36 mouse cellular contexts compared by ENCODE assay signal in genomic region chr4:114841336-114841920, GRCm38 (mm10). TPM values are rescaled to one million over a fixed set of nuclear protein-coding genes. Genes with fewer than 3 reads are reported as not detected.
A peak's percentile ranks its signal among the peaks of the same experiment; 100 is the strongest.
DNase-seq lines count a peak whose midpoint lies in the region; ATAC-seq and TF ChIP-seq lines count a peak whose summit lies in the region.
"Had no signal": no experiment of that assay in that cellular context is flagged by ENCODE, and none has a peak within 500 bp of the region (broad histone marks: within the 10 kb centered on the region; RNA-seq: fewer than 3 reads in every experiment).

No protein-coding gene starts in this region.

- no peak overlapping the region for H3K9ac ChIP-seq in heart, adult 2 months (ENCODE audit: low read depth, low read length)
- H3K9ac ChIP-seq in kidney, postnatal 0 days (ENCODE audit: low read depth, low read length) = no peak overlapping the region
- H3K9ac ChIP-seq in limb, embryonic 12.5 days (replicated peaks) = no peak overlapping the region
- no peak overlapping the region for H3K9ac ChIP-seq in neural tube, embryonic 11.5 days (ENCODE audit: low read length)
- H3K9ac ChIP-seq: embryonic facial prominence, embryonic 12.5 days; heart, embryonic 13.5 days; limb, embryonic 15.5 days; liver, embryonic 13.5 days; midbrain, embryonic 15.5 days; neural tube, embryonic 13.5 days had no signal

- no peaks in the 10 kb centered on the region for H3K9me3 ChIP-seq in kidney, postnatal 0 days (replicated peaks; ENCODE audit: low read length)
- H3K9me3 ChIP-seq in limb, embryonic 12.5 days = no peaks in the 10 kb centered on the region
- H3K9me3 ChIP-seq in neural tube, embryonic 11.5 days (ENCODE audit: control insufficient read depth, low read length) = no peaks in the 10 kb centered on the region
- H3K9me3 ChIP-seq: embryonic facial prominence, embryonic 12.5 days; heart, embryonic 13.5 days; limb, embryonic 15.5 days; liver, embryonic 13.5 days; midbrain, embryonic 15.5 days; neural tube, embryonic 13.5 days had no signal

- DNase-seq in heart, adult 11 months = peak; percentile 76
- no peak for DNase-seq in heart, adult 2 months
- DNase-seq in kidney, postnatal 0 days (ENCODE audit: low spot score) = peak; percentile 73
- no peak for DNase-seq in kidney, adult 11 months
- DNase-seq in neural tube, embryonic 11.5 days (ENCODE audit: low spot score) = peak; percentile 26
- DNase-seq in left cerebral cortex, postnatal 25 days (ENCODE audit: low spot score in 2 of 2) = no peak
- DNase-seq: adrenal gland, postnatal 14 days; cerebellum, adult 11 months; cerebellum, adult 9-10 months; cerebellum, postnatal 36 days; gastrocnemius, adult 2 months; gastrocnemius, postnatal 36 days; heart, postnatal 10 days; kidney, adult 2 months; layer of hippocampus, postnatal 36 days; liver, embryonic 13.5 days; lung, adult 18-20 months; thymus, adult 2 months; thymus, postnatal 36 days had no signal

- no peaks in the 10 kb centered on the region for H3K4me1 ChIP-seq in heart, adult 2 months (ENCODE audit: control insufficient read depth, insufficient read depth, low read length)
- no peaks in the 10 kb centered on the region for H3K4me1 ChIP-seq in kidney, postnatal 0 days (replicated peaks; ENCODE audit: insufficient read depth, low read length)
- peaks cover 39% of the 10 kb centered on the region for H3K4me1 ChIP-seq in limb, embryonic 12.5 days (replicated peaks)
- peaks cover 4% of the 10 kb centered on the region; the same call in 1 of the 2 replicates for H3K4me1 ChIP-seq in neural tube, embryonic 11.5 days (ENCODE audit: control insufficient read depth, insufficient read depth, low read length)
- H3K4me1 ChIP-seq: liver, embryonic 13.5 days had no signal

- intact Hi-C loops in heart, adult 2 months (cut with DNase I) = no loop called here
- intact Hi-C loops in left cerebral cortex, postnatal 25 days (cut with DNase I) = no loop called here

- TF ChIP-seq POLR2A in heart, adult 2 months (IDR thresholded peaks at IDR 0.05; ENCODE audit: insufficient read depth, low read depth, low read length) = no peak

- H3K4me2 ChIP-seq in kidney, postnatal 0 days (ENCODE audit: low read length) = 0 out of 2 replicates have a peak overlapping the region, but pooled peaks have one; percentile 6
- H3K4me2 ChIP-seq in limb, embryonic 12.5 days = 0 out of 2 replicates have a peak overlapping the region, but pooled peaks have one; percentile 52
- H3K4me2 ChIP-seq in neural tube, embryonic 11.5 days (ENCODE audit: low read depth) = no peak overlapping the region
- H3K4me2 ChIP-seq: heart, embryonic 13.5 days; limb, embryonic 15.5 days; liver, embryonic 13.5 days; midbrain, embryonic 15.5 days had no signal

- peaks cover 10% of the 10 kb centered on the region for H3K27me3 ChIP-seq in heart, adult 2 months (ENCODE audit: control insufficient read depth, insufficient read depth, low read length)
- peaks cover 4% of the 10 kb centered on the region; the same call in 1 of the 2 replicates for H3K27me3 ChIP-seq in kidney, postnatal 0 days (ENCODE audit: insufficient read depth, low read length)
- peaks cover 83% of the 10 kb centered on the region for H3K27me3 ChIP-seq in limb, embryonic 12.5 days
- H3K27me3 ChIP-seq in neural tube, embryonic 11.5 days (ENCODE audit: control insufficient read depth, insufficient read depth, low read length) = peaks cover 41% of the 10 kb centered on the region

- ATAC-seq in kidney, postnatal 0 days (replicated peaks; ENCODE audit: low FRiP score, low read depth) = no peak; the same call in 1 of the 2 replicates
- ATAC-seq in limb, embryonic 12.5 days (ENCODE audit: insufficient number of reproducible peaks, insufficient read depth, low FRiP score, low TSS enrichment, low read depth) = no peak
- ATAC-seq in neural tube, embryonic 11.5 days (ENCODE audit: insufficient read depth, low FRiP score, low TSS enrichment) = no peak
- ATAC-seq: CD4-positive, CD25-positive, alpha-beta regulatory T cell, adult 4 months; forebrain, embryonic 14.5 days; hindbrain, embryonic 16.5 days; lung, postnatal 0 days; midbrain, embryonic 15.5 days had no signal

- no peak overlapping the region for H3K4me3 ChIP-seq in heart, adult 2 months
- no peak overlapping the region for H3K4me3 ChIP-seq in kidney, postnatal 0 days (replicated peaks; ENCODE audit: low read depth, low read length)
- H3K4me3 ChIP-seq in limb, embryonic 12.5 days (replicated peaks) = no peak overlapping the region
- H3K4me3 ChIP-seq in neural tube, embryonic 11.5 days (ENCODE audit: low read depth, low read length) = no peak overlapping the region
- H3K4me3 ChIP-seq: gastrocnemius, adult 2 months; heart, embryonic 13.5 days; limb, embryonic 15.5 days; liver, embryonic 13.5 days; midbrain, embryonic 15.5 days; neural tube, embryonic 13.5 days had no signal

- H3K79me2 ChIP-seq in heart, adult 2 months (replicated peaks; ENCODE audit: control insufficient read depth, insufficient read depth, low read length) = no peaks in the 10 kb centered on the region

- no peak overlapping the region for H3K27ac ChIP-seq in heart, adult 2 months
- H3K27ac ChIP-seq in kidney, postnatal 0 days = no peak overlapping the region
- no peak overlapping the region for H3K27ac ChIP-seq in limb, embryonic 12.5 days
- no peak overlapping the region for H3K27ac ChIP-seq in neural tube, embryonic 11.5 days (ENCODE audit: low read depth, low read length)
- H3K27ac ChIP-seq: embryonic facial prominence, embryonic 12.5 days; gastrocnemius, adult 2 months; heart, embryonic 13.5 days; limb, embryonic 15.5 days; liver, embryonic 13.5 days; macrophage; midbrain, embryonic 15.5 days; neural tube, embryonic 13.5 days had no signal

- TF ChIP-seq CTCF in heart, adult 2 months (IDR thresholded peaks at IDR 0.05) = no peak
- TF ChIP-seq CTCF in kidney, postnatal 0 days (IDR thresholded peaks at IDR 0.05; ENCODE audit: low read depth) = no peak

- 57% methylated on average over 9 of the region's 9 CpGs for WGBS in heart, adult 2 months
- 24% methylated on average over 9 of the region's 9 CpGs for WGBS in kidney, postnatal 0 days
- 28% methylated on average over 9 of the region's 9 CpGs for WGBS in limb, embryonic 12.5 days
- WGBS in neural tube, embryonic 11.5 days = 28% methylated on average over 9 of the region's 9 CpGs

- H3K36me3 ChIP-seq in heart, adult 2 months (ENCODE audit: control insufficient read depth, insufficient read depth, low read length) = no peaks in the 10 kb centered on the region
- H3K36me3 ChIP-seq in kidney, postnatal 0 days (ENCODE audit: insufficient read depth, low read length) = no peaks in the 10 kb centered on the region
- no peaks in the 10 kb centered on the region for H3K36me3 ChIP-seq in limb, embryonic 12.5 days
- H3K36me3 ChIP-seq in neural tube, embryonic 11.5 days (ENCODE audit: control insufficient read depth, insufficient read depth, low read length) = no peaks in the 10 kb centered on the region
- H3K36me3 ChIP-seq: embryonic facial prominence, embryonic 12.5 days; heart, embryonic 13.5 days; limb, embryonic 15.5 days; liver, embryonic 13.5 days; midbrain, embryonic 15.5 days; neural tube, embryonic 13.5 days had no signal

- TF ChIP-seq EP300 in heart, adult 2 months (IDR thresholded peaks at IDR 0.05; ENCODE audit: insufficient read depth, low read depth, low read length) = no peak

RNA-seq across cellular contexts. Expression of gene Gm12830, which starts 19.9 kb away (rescaled TPM):
- total RNA-seq in heart, adult 2 months (2021) = not detected
- not detected in 2 replicates for polyA plus RNA-seq in heart, adult 2 months (2012; rRNA removed)
- polyA plus RNA-seq in kidney, postnatal 0 days (2015; fragmentation: Nextera tagmentation; extraction: Ambion mirVana) = 0.07 TPM in 1 of 2 replicates, not detected in the other
- not detected in 2 replicates for polyA plus RNA-seq in limb, embryonic 12.5 days (2016; fragmentation: Nextera tagmentation; extraction: Ambion mirVana)
- polyA plus RNA-seq in neural tube, embryonic 11.5 days (2014; fragmentation: Nextera tagmentation; extraction: Ambion mirVana) = not detected in 2 replicates
- total RNA-seq in left cerebral cortex, postnatal 25 days (2021) = not detected
- total RNA-seq: adrenal gland, postnatal 14 days; gastrocnemius, adult 2 months; gastrocnemius, postnatal 36 days; heart, adult 8-10 months; heart, postnatal 10 days; hematopoietic stem cell, adult 5-6 weeks; layer of hippocampus, postnatal 36 days; megakaryocyte-erythroid progenitor cell, adult 5-6 weeks had no signal
- polyA plus RNA-seq: CD4-positive, CD25-positive, alpha-beta regulatory T cell, adult 4 months; embryonic facial prominence, embryonic 12.5 days; forebrain, embryonic 14.5 days; frontal cortex, adult 2 months; heart, embryonic 13.5 days; hindbrain, embryonic 16.5 days; intestine, embryonic 14.5 days; kidney, adult 2 months; large intestine, adult 2 months; limb, embryonic 15.5 days; liver, embryonic 13.5 days; lung, postnatal 0 days; macrophage; midbrain, embryonic 15.5 days; neural tube, embryonic 13.5 days; thymus, adult 2 months had no signal

Comparison
In these comparisons a context has a peak if more than half of its experiments do, and no peak if none do; other contexts are left out.
1. DNase-seq: peak in heart, adult 11 months (single experiment), kidney, postnatal 0 days (single experiment) and neural tube, embryonic 11.5 days (single experiment); none in heart, adult 2 months (0 of 2), kidney, adult 11 months (single experiment) and left cerebral cortex, postnatal 25 days (0 of 2).